Comparison of ENCODE assay signal across 18 mouse cellular contexts in genomic region chr19:56292335-56292734, GRCm38 (mm10). TPM values are rescaled to one million over a fixed set of nuclear protein-coding genes. Genes with fewer than 3 reads are reported as not detected.
DNase-seq lines count a peak whose midpoint lies in the region; ATAC-seq and TF ChIP-seq lines count a peak whose summit lies in the region.
"Had no signal": no experiment of that assay in that cellular context is flagged by ENCODE, and none has a peak within 500 bp of the region (broad histone marks: within the 10 kb centered on the region; RNA-seq: fewer than 3 reads in every experiment).

No protein-coding gene starts in this region.

- H3K27ac ChIP-seq in forebrain, embryonic 14.5 days (ENCODE audit: low read depth, low read length), result no peak overlapping the region
- no peak overlapping the region for H3K27ac ChIP-seq in forebrain, embryonic 16.5 days (ENCODE audit: low read length)
- H3K27ac ChIP-seq in left cerebral cortex, adult 2 months, result no peak overlapping the region
- H3K27ac ChIP-seq in heart, embryonic 12.5 days (ENCODE audit: poor library complexity, severe bottlenecking), result no peak overlapping the region

- peaks cover 12% of the 10 kb centered on the region for H3K4me1 ChIP-seq in forebrain, embryonic 14.5 days (ENCODE audit: control insufficient read depth, insufficient read depth, low read length)
- peaks cover 11% of the 10 kb centered on the region for H3K4me1 ChIP-seq in forebrain, embryonic 16.5 days (replicated peaks; ENCODE audit: control insufficient read depth, insufficient read depth, low read length)
- peaks cover 4% of the 10 kb centered on the region for H3K4me1 ChIP-seq in heart, embryonic 12.5 days (replicated peaks)

- intact Hi-C loops in left cerebral cortex, adult 2 months (cut with DNase I), result no loop called here
- intact Hi-C loops in left cerebral cortex, postnatal 10 days (cut with DNase I), result no loop called here

- no peaks in the 10 kb centered on the region for H3K9me3 ChIP-seq in forebrain, embryonic 14.5 days (replicated peaks; ENCODE audit: control insufficient read depth, low read length)
- H3K9me3 ChIP-seq in forebrain, embryonic 16.5 days (ENCODE audit: control insufficient read depth, low read length), result no peaks in the 10 kb centered on the region
- no peaks in the 10 kb centered on the region for H3K9me3 ChIP-seq in heart, embryonic 12.5 days (replicated peaks)
- H3K9me3 ChIP-seq: kidney, embryonic 15.5 days had no signal

- peak; percentile 20 for TF ChIP-seq CTCF in left cerebral cortex, adult 2 months (IDR thresholded peaks at IDR 0.05)

- peak; percentile 4 for DNase-seq in forebrain, embryonic 14.5 days (ENCODE audit: low spot score)
- no peak for DNase-seq in left cerebral cortex, adult 2 months (ENCODE audit: extremely low spot score in 1 of 2, low spot score in 2 of 2)
- no peak for DNase-seq in left cerebral cortex, postnatal 10 days (ENCODE audit: extremely low spot score in 1 of 2, low spot score in 2 of 2)
- DNase-seq in A20 (ENCODE audit: low read depth, low spot score), result peak; percentile 6
- DNase-seq in R1 (ENCODE audit: low read depth, low spot score), result peak; percentile 48
- no peak for DNase-seq in ovary, postnatal 14 days (ENCODE audit: low spot score)
- DNase-seq: gastrocnemius, postnatal 36 days; spleen, adult 18-20 months; thymus, adult 2 months had no signal

- 0 out of 2 replicates have a peak, but pooled peaks have one; percentile 10 for ATAC-seq in forebrain, embryonic 14.5 days
- ATAC-seq in forebrain, embryonic 16.5 days, result no peak
- no peak for ATAC-seq in heart, embryonic 12.5 days (ENCODE audit: insufficient number of reproducible peaks, low FRiP score)
- ATAC-seq: activated CD4-positive, CD25-positive, alpha-beta regulatory T cell, adult 4 months had no signal

- H3K4me2 ChIP-seq in forebrain, embryonic 14.5 days (ENCODE audit: low read length), result no peak overlapping the region
- H3K4me2 ChIP-seq in forebrain, embryonic 16.5 days (ENCODE audit: low read length), result no peak overlapping the region
- no peak overlapping the region for H3K4me2 ChIP-seq in heart, embryonic 12.5 days
- H3K4me2 ChIP-seq: kidney, embryonic 15.5 days had no signal

- WGBS in forebrain, embryonic 14.5 days, result 69% methylated on average over 9 of the region's 9 CpGs
- WGBS in forebrain, embryonic 16.5 days, result 65% methylated on average over 9 of the region's 9 CpGs
- WGBS in heart, embryonic 12.5 days, result 65% methylated on average over 9 of the region's 9 CpGs

- H3K4me3 ChIP-seq in forebrain, embryonic 14.5 days (ENCODE audit: low read depth, low read length), result no peak overlapping the region
- no peak overlapping the region for H3K4me3 ChIP-seq in forebrain, embryonic 16.5 days (replicated peaks; ENCODE audit: low read length)
- H3K4me3 ChIP-seq in left cerebral cortex, adult 2 months, result no peak overlapping the region
- H3K4me3 ChIP-seq in heart, embryonic 12.5 days, result no peak overlapping the region
- H3K4me3 ChIP-seq: kidney, embryonic 15.5 days had no signal

- H3K9ac ChIP-seq in forebrain, embryonic 14.5 days (ENCODE audit: low read length), result no peak overlapping the region
- H3K9ac ChIP-seq in forebrain, embryonic 16.5 days (replicated peaks; ENCODE audit: low read depth, low read length), result no peak overlapping the region
- no peak overlapping the region for H3K9ac ChIP-seq in heart, embryonic 12.5 days
- H3K9ac ChIP-seq: kidney, embryonic 15.5 days had no signal

- H3K27me3 ChIP-seq in forebrain, embryonic 14.5 days (replicated peaks; ENCODE audit: control insufficient read depth, insufficient read depth, low read length), result no peaks in the 10 kb centered on the region
- no peaks in the 10 kb centered on the region for H3K27me3 ChIP-seq in forebrain, embryonic 16.5 days (replicated peaks; ENCODE audit: control insufficient read depth, insufficient read depth, low read length)
- peaks cover 4% of the 10 kb centered on the region; the same call in 1 of the 2 replicates for H3K27me3 ChIP-seq in heart, embryonic 12.5 days (replicated peaks)
- H3K27me3 ChIP-seq: kidney, embryonic 15.5 days had no signal

- no peaks in the 10 kb centered on the region for H3K36me3 ChIP-seq in forebrain, embryonic 14.5 days (ENCODE audit: control insufficient read depth, insufficient read depth, low read length)
- H3K36me3 ChIP-seq in forebrain, embryonic 16.5 days (ENCODE audit: control insufficient read depth, insufficient read depth), result no peaks in the 10 kb centered on the region
- no peaks in the 10 kb centered on the region for H3K36me3 ChIP-seq in heart, embryonic 12.5 days
- H3K36me3 ChIP-seq: kidney, embryonic 15.5 days had no signal

RNA-seq across cellular contexts. Expression of gene Habp2, which starts 5.4 kb away (rescaled TPM):
- polyA plus RNA-seq in forebrain, embryonic 14.5 days (2014; fragmentation: Nextera tagmentation; extraction: Ambion mirVana), result 0.06 and 0.16 TPM in 2 replicates
- polyA plus RNA-seq in forebrain, embryonic 16.5 days (2015; fragmentation: Nextera tagmentation; extraction: Ambion mirVana), result 0.20 TPM in 1 of 2 replicates, not detected in the other
- not detected for total RNA-seq in left cerebral cortex, adult 2 months (2021)
- not detected for total RNA-seq in left cerebral cortex, postnatal 10 days (2021)
- polyA plus RNA-seq in heart, embryonic 12.5 days (2016; fragmentation: Nextera tagmentation; extraction: Ambion mirVana), result 1.1 and 1.9 TPM in 2 replicates
- total RNA-seq: gastrocnemius, postnatal 36 days; hematopoietic stem cell, adult 5-6 weeks; left cerebral cortex, adult 18-20 months; monocyte, adult 5-6 weeks had no signal
- polyA plus RNA-seq: activated CD4-positive, CD25-positive, alpha-beta regulatory T cell, adult 4 months; cortical plate, adult 2 months; forebrain, embryonic 11.5 days had no signal

Comparison
In these comparisons a context has a peak if more than half of its experiments do, and no peak if none do; other contexts are left out.
1. DNase-seq: peak in forebrain, embryonic 14.5 days (single experiment), A20 (single experiment) and R1 (single experiment); none in left cerebral cortex, adult 2 months (0 of 2), left cerebral cortex, postnatal 10 days (0 of 2) and ovary, postnatal 14 days (single experiment).